Mouse (Mus musculus): ENCODE measurements around the gene Kif23.

- TF ChIP-seq GATA1 (IDR thresholded peaks at IDR 0.05; ENCODE audit: borderline replicate concordance, low read length) (no peak), FLI1 (IDR thresholded peaks at IDR 0.05; ENCODE audit: low read length) (no peak)
Measured at GRCm38 (mm10) chr9:61884375-61884774, 62.2 kb downstream of the Kif23 start.
